Comparison of ENCODE assay signal across 28 mouse cellular contexts in genomic region chr2:113805765-113806164, GRCm38 (mm10). TPM values are rescaled to one million over a fixed set of nuclear protein-coding genes. Genes with fewer than 3 reads are reported as not detected.
DNase-seq lines count a peak whose midpoint lies in the region; ATAC-seq and TF ChIP-seq lines count a peak whose summit lies in the region.
"Had no signal": no experiment of that assay in that cellular context is flagged by ENCODE, and none has a peak within 500 bp of the region (broad histone marks: within the 10 kb centered on the region; RNA-seq: fewer than 3 reads in every experiment).

No protein-coding gene starts in this region.

- TF ChIP-seq CTCF in forebrain, postnatal 0 days (IDR thresholded peaks at IDR 0.05; ENCODE audit: low read depth), result no peak

- H3K36me3 ChIP-seq in forebrain, postnatal 0 days (ENCODE audit: insufficient read depth), result 0 out of 2 replicates have a peak, but pooled peaks cover 4% of the 10 kb centered on the region
- H3K36me3 ChIP-seq in forebrain, embryonic 14.5 days (ENCODE audit: control insufficient read depth, insufficient read depth, low read length), result no peaks in the 10 kb centered on the region
- H3K36me3 ChIP-seq: embryonic facial prominence, embryonic 13.5 days; embryonic facial prominence, embryonic 15.5 days; forebrain, embryonic 15.5 days; G1E had no signal

- H3K9me3 ChIP-seq in forebrain, postnatal 0 days (ENCODE audit: low read length), result no peaks in the 10 kb centered on the region
- H3K9me3 ChIP-seq in forebrain, embryonic 14.5 days (replicated peaks; ENCODE audit: control insufficient read depth, low read length), result no peaks in the 10 kb centered on the region
- H3K9me3 ChIP-seq: embryonic facial prominence, embryonic 13.5 days; embryonic facial prominence, embryonic 15.5 days; forebrain, embryonic 10.5 days; forebrain, embryonic 12.5 days; forebrain, embryonic 15.5 days; G1E had no signal

- no peak overlapping the region for H3K4me3 ChIP-seq in forebrain, postnatal 0 days (ENCODE audit: low read depth, low read length)
- no peak overlapping the region for H3K4me3 ChIP-seq in forebrain, embryonic 14.5 days (ENCODE audit: low read depth, low read length)
- H3K4me3 ChIP-seq: embryonic facial prominence, embryonic 13.5 days; embryonic facial prominence, embryonic 15.5 days; erythroblast, embryonic 14.5 days; forebrain, embryonic 10.5 days; forebrain, embryonic 12.5 days; forebrain, embryonic 15.5 days had no signal

- H3K4me1 ChIP-seq in forebrain, postnatal 0 days (ENCODE audit: insufficient read depth), result no peaks in the 10 kb centered on the region
- H3K4me1 ChIP-seq in forebrain, embryonic 14.5 days (ENCODE audit: control insufficient read depth, insufficient read depth, low read length), result no peaks in the 10 kb centered on the region
- H3K4me1 ChIP-seq: forebrain, embryonic 10.5 days; forebrain, embryonic 12.5 days had no signal

- no peak for DNase-seq in forebrain, postnatal 0 days
- DNase-seq in forebrain, embryonic 14.5 days (ENCODE audit: low spot score), result no peak
- DNase-seq in heart, adult 11 months, result peak; percentile 44
- DNase-seq in heart, postnatal 4 days, result no peak
- DNase-seq in brain, adult 2 months (ENCODE audit: low read depth, low spot score), result peak; percentile 58
- DNase-seq: adrenal gland, adult 8-10 months; adrenal gland, postnatal 14 days; adrenal gland, postnatal 36 days; B cell, adult 2 months; cerebellum, adult 11 months; cerebellum, adult 18-20 months; cerebellum, adult 8-10 months; cerebellum, adult 9-11 months; cerebellum, postnatal 14 days; cerebellum, postnatal 36 days; embryo, embryonic 11 days had no signal

- no peak overlapping the region for H3K27ac ChIP-seq in forebrain, postnatal 0 days (ENCODE audit: low read depth, low read length)
- H3K27ac ChIP-seq in forebrain, embryonic 14.5 days (ENCODE audit: low read depth, low read length), result no peak overlapping the region
- H3K27ac ChIP-seq: embryonic facial prominence, embryonic 13.5 days; embryonic facial prominence, embryonic 15.5 days; forebrain, embryonic 10.5 days; forebrain, embryonic 12.5 days; forebrain, embryonic 15.5 days had no signal

- 71% methylated on average over 4 of the region's 4 CpGs for WGBS in forebrain, postnatal 0 days
- 70% methylated on average over 4 of the region's 4 CpGs for WGBS in forebrain, embryonic 14.5 days

- H3K27me3 ChIP-seq in forebrain, postnatal 0 days (ENCODE audit: insufficient read depth, low read length), result no peaks in the 10 kb centered on the region
- no peaks in the 10 kb centered on the region for H3K27me3 ChIP-seq in forebrain, embryonic 14.5 days (replicated peaks; ENCODE audit: control insufficient read depth, insufficient read depth, low read length)
- H3K27me3 ChIP-seq: CH12.LX; embryonic facial prominence, embryonic 15.5 days; forebrain, embryonic 12.5 days; forebrain, embryonic 15.5 days; Patski had no signal

- ATAC-seq in forebrain, postnatal 0 days, result peak; percentile 34; the same call in 1 of the 2 replicates
- no peak for ATAC-seq in forebrain, embryonic 14.5 days
- ATAC-seq: activated CD4-positive, CD25-positive, alpha-beta regulatory T cell, adult 4 months; CD4-positive, CD25-positive, alpha-beta regulatory T cell, adult 4 months; forebrain, embryonic 15.5 days; Patski had no signal

- H3K4me2 ChIP-seq in forebrain, postnatal 0 days (ENCODE audit: low read depth), result no peak overlapping the region
- H3K4me2 ChIP-seq in forebrain, embryonic 14.5 days (ENCODE audit: low read length), result no peak overlapping the region
- H3K4me2 ChIP-seq: embryonic facial prominence, embryonic 13.5 days; embryonic facial prominence, embryonic 15.5 days; forebrain, embryonic 12.5 days; forebrain, embryonic 15.5 days had no signal

- H3K9ac ChIP-seq in forebrain, postnatal 0 days, result no peak overlapping the region
- no peak overlapping the region for H3K9ac ChIP-seq in forebrain, embryonic 14.5 days (ENCODE audit: low read length)
- H3K9ac ChIP-seq: embryonic facial prominence, embryonic 13.5 days; embryonic facial prominence, embryonic 15.5 days; forebrain, embryonic 12.5 days; forebrain, embryonic 15.5 days had no signal

RNA-seq across cellular contexts. Expression of gene Scg5, which starts 23.2 kb away (rescaled TPM):
- 254 and 277 TPM in 2 replicates for total RNA-seq in forebrain, postnatal 0 days (2014; rRNA removed)
- 363 and 388 TPM in 2 replicates for polyA plus RNA-seq in forebrain, postnatal 0 days (2015; fragmentation: Nextera tagmentation; extraction: Ambion mirVana)
- 224 and 229 TPM in 2 replicates for polyA plus RNA-seq in forebrain, embryonic 14.5 days (2014; fragmentation: Nextera tagmentation; extraction: Ambion mirVana)
- under 1 TPM; 0.45 TPM for total RNA-seq in heart, postnatal 4 days (2021)
- total RNA-seq: CH12.LX had no signal
- polyA plus RNA-seq: G1E had no signal

RNA-seq across cellular contexts. Expression of gene Arhgap11a, which starts 42.7 kb away (rescaled TPM):
- total RNA-seq in forebrain, postnatal 0 days (2014; rRNA removed), result 1.8 and 2.7 TPM in 2 replicates
- polyA plus RNA-seq in forebrain, postnatal 0 days (2015; fragmentation: Nextera tagmentation; extraction: Ambion mirVana), result 3.6 and 5.2 TPM in 2 replicates
- polyA plus RNA-seq in forebrain, embryonic 14.5 days (2014; fragmentation: Nextera tagmentation; extraction: Ambion mirVana), result 5.5 and 5.9 TPM in 2 replicates
- 10 to 100 TPM; 40.9 to 44.8 TPM for total RNA-seq in heart, postnatal 4 days (2021)

RNA-seq across cellular contexts. Expression of gene Grem1, which starts 47.3 kb away (rescaled TPM):
- 2.5 and 3.4 TPM in 2 replicates for total RNA-seq in forebrain, postnatal 0 days (2014; rRNA removed)
- polyA plus RNA-seq in forebrain, postnatal 0 days (2015; fragmentation: Nextera tagmentation; extraction: Ambion mirVana), result 0.58 and 1.1 TPM in 2 replicates
- 0.32 and 0.48 TPM in 2 replicates for polyA plus RNA-seq in forebrain, embryonic 14.5 days (2014; fragmentation: Nextera tagmentation; extraction: Ambion mirVana)
- total RNA-seq in heart, postnatal 4 days (2021), result not detected
- total RNA-seq: CH12.LX; common myeloid progenitor, adult 5-6 weeks had no signal
- polyA plus RNA-seq: activated CD4-positive, CD25-positive, alpha-beta regulatory T cell, adult 4 months; CD4-positive, CD25-positive, alpha-beta regulatory T cell, adult 4 months; erythroblast, embryonic 14.5 days; G1E had no signal

Comparison
In these comparisons a context has a peak if more than half of its experiments do, and no peak if none do; other contexts are left out.
1. DNase-seq: peak in heart, adult 11 months (single experiment) and brain, adult 2 months (single experiment); none in forebrain, postnatal 0 days (single experiment), forebrain, embryonic 14.5 days (single experiment) and heart, postnatal 4 days (single experiment).
2. RNA of gene Scg5, which starts 23.2 kb away (total RNA-seq): 254 to 277 TPM in forebrain, postnatal 0 days; 0.45 TPM in heart, postnatal 4 days; every median in the first group is over 100 times any median in the second.
3. RNA of gene Arhgap11a, which starts 42.7 kb away (total RNA-seq): 40.9 to 44.8 TPM in heart, postnatal 4 days; 1.8 to 2.7 TPM in forebrain, postnatal 0 days; every median in the first group is over 10 times any median in the second.